Mouse (Mus musculus) heart, postnatal 0 days (tissue): ENCODE results near the gene Magel2.

Experiments
- CTCF ChIP-seq: IDR thresholded peaks from 2 replicates; pipeline ENCODE4 v1.5.1; 2016; ENCODE audit warnings: antibody characterized with exemption, control low read depth, low read depth
- EP300 ChIP-seq: IDR thresholded peaks from 2 replicates; pipeline ENCODE4 v1.6.1; 2016; ENCODE audit warnings: antibody characterized with exemption, low read depth

DNA sequence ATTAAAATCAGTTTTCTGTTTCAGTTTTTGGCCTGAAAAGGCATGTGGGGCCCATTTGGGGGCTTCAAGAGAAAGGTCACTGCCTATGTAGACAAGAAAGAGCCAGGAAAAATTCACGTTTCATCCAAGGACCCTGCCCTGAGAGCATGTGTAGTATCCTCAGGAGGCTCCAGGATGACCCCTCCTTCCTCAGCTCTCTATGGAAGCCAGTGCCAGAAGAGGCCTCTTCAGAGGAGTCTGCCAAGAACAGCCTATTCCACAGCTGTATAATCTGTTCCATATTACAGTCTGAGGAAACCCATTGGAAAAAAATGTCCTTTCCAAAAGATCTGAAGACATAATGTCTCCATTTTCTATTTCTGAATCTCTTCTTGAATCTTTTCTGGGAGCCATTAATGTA lies 31.4 kb upstream of the Magel2 start:
- TF ChIP-seq CTCF (no peak), EP300 (no peak)
